Mouse (Mus musculus): Measurements from ENCODE around the gene Zp2.

- TF ChIP-seq MAX (IDR thresholded peaks at IDR 0.05; ENCODE audit: low read depth) (no peak), POLR2AphosphoS2 (IDR thresholded peaks at IDR 0.05; ENCODE audit: insufficient read length, low read depth) (no peak), POLR2A (IDR thresholded peaks at IDR 0.05; ENCODE audit: insufficient read length, low read depth) (no peak), E2F4 (IDR thresholded peaks at IDR 0.05; ENCODE audit: insufficient read depth) (no peak), MYOD1 (IDR thresholded peaks at IDR 0.05; ENCODE audit: control insufficient read depth in 1 of 3, insufficient read length in 2 of 3, low read depth in 2 of 3) (no peak), REST (IDR thresholded peaks at IDR 0.05; ENCODE audit: insufficient read depth, insufficient read length) (no peak)
Measured at GRCm38 (mm10) chr7:120106356-120106755, 38.7 kb downstream of the Zp2 start.

Measured in myocyte (in vitro differentiated cells).